Mouse (Mus musculus): ENCODE measurements around the gene Ino80e.
"Not testable (repeated sequence)": the region's sequence is repeated elsewhere in the genome, so short reads cannot be mapped to it uniquely, and the experiment has no call there.

Gene Ino80e

GRCm38 (mm10) chr7:126862147-126862784, at the start of gene Ino80e:
Gene Ino80e (minus strand): TSS chr7:126862377.
- in situ Hi-C loops (cut with MseI, MboI), result no loop called here

DNA sequence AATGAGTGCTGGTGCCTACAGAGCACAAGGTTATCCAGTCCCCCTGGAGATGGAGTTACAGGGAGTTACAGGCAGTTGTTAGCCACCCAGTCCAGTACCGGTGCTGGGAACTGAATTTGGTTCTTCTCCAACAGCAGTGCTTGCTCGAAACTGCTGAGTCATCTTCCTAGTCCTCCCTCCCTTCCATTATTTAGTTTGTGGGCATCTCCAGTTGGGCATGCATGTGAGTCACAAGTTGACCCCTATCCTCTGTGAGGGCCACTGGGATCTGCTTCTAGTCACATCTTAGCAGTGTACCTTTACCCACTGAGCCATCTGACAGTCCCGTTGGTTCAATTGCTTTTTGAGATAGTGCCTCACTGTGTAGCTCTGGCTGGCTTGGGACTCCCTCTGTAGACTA, 43.4 kb upstream of the Ino80e start:
- in situ Hi-C loops (cut with MseI, MboI), result no loop called here

DNA sequence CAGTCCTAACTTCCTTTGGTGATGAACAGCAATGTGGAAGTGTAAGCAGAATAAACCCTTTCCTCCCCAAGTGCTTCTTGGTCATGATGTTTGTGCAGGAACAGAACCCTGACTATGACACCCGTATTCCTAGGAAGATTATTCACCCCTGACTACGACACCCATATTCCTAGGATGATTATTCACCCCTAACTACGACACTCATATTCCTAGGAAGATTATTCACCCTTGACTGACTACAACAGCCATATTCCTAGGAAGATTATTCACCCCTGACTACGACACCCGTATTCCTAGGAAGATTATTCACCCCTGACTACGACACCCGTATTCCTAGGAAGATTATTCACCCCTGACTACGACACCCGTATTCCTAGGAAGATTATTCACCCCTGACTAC, 37.6 kb upstream of the Ino80e start:
- in situ Hi-C loops (cut with MseI, MboI), result not testable (repeated sequence)

- in situ Hi-C loops (cut with MseI, MboI), result no loop called here
These were observed 36.2 kb upstream of the Ino80e start for GRCm38 (mm10) chr7:126898102-126898990.

- in situ Hi-C loops (cut with MseI, MboI), result no loop called here
These were observed 35.4 kb upstream of the Ino80e start for GRCm38 (mm10) chr7:126897390-126898101.

DNA sequence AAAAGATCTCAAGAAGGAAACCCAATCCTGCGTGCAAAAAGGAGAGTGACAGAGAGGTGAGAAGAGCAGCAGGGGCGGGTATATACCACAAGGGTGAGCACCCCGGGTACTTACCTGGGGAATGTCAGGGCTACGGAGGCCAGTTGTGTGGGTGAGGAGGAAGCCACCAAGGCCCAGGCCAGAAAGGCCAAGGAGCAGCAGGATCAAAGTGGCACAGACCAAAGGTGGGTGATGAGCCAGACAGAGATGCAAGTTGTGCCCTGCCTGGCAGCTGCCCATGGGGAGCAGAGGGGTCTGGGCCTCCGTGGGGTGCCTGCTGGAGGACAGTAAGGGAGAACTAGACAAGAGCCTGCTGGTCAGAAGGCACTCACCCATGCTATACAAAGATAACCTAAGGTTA, 34.7 kb upstream of the Ino80e start:
- in situ Hi-C loops (cut with MseI, MboI), result no loop called here

DNA sequence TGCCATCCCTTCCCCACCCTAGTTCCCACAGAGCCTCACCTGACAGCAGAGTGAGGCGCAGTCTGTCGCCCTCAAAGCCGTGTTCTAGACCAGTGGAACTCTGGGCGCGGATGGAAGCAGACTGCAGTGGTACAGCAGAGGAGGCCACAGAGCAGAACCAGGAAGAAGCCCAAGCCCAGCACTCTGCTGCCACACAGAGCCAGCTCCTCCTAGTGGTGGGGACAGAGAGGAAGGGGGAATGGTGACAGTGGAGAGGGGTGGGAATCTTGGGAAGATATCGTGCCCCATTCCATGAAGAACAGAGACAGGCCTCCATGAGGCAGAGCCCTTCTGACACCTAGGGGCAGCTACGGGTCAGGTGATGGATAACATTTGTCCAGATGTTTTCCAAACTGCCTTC, 26.7 kb upstream of the Ino80e start:
- in situ Hi-C loops (cut with MseI, MboI), result no loop called here

DNA sequence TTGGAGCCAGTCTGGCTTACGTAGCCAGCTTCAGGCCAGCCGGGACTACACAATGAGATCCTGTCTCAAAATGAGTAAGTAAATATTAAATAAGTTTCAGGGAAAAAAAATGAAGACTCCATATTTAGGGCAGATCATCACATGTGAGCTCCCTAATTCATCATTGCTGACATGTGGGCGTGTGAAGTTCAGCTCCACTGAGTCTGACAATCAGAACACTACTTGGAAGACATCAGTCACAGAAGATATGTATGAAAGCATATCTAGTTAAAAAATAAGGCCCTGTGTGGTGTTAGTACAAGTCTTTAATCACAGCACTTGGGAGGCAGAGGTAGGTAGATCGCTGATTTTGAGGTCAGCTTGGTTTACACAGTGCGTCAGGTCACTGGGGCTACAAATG, 25.1 kb upstream of the Ino80e start:
- in situ Hi-C loops (cut with MseI, MboI), result no loop called here

- in situ Hi-C loops (cut with MseI, MboI), result no loop called here
These were observed 22.3 kb upstream of the Ino80e start, which contains the start of gene Taok2 for GRCm38 (mm10) chr7:126884286-126885164. Gene Taok2 (minus strand): TSS chr7:126884703.

- in situ Hi-C loops (cut with MseI, MboI), result no loop called here
These were observed 21.6 kb upstream of the Ino80e start for GRCm38 (mm10) chr7:126883731-126884181.

GRCm38 (mm10) chr7:126881040-126881439, 18.9 kb upstream of the Ino80e start:
- in situ Hi-C loops (cut with MseI, MboI), result no loop called here

DNA sequence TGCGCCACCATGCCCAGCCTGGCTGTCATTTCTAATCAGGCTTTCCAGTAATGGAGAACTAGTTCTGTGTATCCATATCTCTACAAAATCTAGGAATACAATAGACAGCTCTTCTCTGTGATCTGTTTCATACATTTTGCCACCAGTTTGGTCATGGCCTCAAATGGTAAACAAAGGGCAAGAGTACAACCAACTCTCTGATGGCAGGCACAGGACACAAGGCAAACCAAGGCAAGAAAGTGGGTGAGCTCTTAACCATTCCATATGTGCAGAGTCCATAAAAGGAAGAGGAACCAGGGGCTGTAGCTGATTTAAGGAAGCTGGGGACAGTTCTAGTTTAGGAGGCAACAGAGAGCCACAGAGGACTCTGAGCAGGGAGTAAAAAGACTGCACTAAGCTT, 15.1 kb upstream of the Ino80e start:
- in situ Hi-C loops (cut with MseI, MboI), result no loop called here

- in situ Hi-C loops (cut with MseI, MboI), result no loop called here
These were observed 8.3 kb upstream of the Ino80e start for GRCm38 (mm10) chr7:126870520-126870891.

GRCm38 (mm10) chr7:126869780-126870519, 7.8 kb upstream of the Ino80e start:
- in situ Hi-C loops (cut with MseI, MboI), result no loop called here

DNA sequence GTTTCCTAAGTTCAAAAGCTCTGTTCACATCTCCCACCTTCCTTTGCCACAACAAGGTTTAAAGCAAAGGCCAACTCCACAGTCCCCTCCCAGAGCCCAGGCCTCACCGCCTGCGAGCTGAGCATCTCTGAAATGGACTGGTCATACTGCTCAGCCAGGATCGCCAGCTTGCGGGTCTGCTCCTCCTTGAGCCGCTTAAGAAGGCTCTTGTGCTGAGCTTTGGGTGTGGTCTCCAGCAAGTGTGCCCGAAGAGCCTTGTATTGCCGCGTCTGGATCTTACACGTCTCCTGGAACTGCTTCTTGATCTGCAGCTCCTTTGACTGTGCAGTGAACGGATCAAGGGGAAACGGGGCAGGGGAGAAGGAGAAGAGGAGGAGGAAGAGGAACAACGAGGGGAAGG, 5.8 kb upstream of the Ino80e start:
- in situ Hi-C loops (cut with MseI, MboI), result no loop called here

DNA sequence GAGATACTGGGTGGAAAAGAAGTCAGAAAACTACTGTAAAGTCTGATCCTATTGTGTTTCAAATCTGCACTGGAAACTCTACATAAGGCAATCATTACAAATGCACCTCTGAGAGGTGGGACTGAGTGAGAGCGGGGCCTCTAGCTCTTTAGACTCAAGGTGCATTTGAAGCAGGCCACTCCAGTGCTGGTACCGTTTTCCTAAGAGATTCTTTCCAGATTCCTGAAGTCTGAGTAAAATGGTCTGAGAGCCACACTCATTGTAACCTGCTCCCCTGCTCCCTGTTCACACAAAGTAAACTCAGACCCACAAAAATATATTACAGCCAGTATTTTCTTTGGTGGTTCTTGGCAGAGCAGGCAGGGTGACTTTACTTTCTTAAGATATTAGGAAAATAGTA, 5.4 kb upstream of the Ino80e start:
- in situ Hi-C loops (cut with MseI, MboI), result no loop called here

- in situ Hi-C loops (cut with MseI, MboI), result no loop called here
These were observed 1.6 kb upstream of the Ino80e start for GRCm38 (mm10) chr7:126863791-126864190.

DNA sequence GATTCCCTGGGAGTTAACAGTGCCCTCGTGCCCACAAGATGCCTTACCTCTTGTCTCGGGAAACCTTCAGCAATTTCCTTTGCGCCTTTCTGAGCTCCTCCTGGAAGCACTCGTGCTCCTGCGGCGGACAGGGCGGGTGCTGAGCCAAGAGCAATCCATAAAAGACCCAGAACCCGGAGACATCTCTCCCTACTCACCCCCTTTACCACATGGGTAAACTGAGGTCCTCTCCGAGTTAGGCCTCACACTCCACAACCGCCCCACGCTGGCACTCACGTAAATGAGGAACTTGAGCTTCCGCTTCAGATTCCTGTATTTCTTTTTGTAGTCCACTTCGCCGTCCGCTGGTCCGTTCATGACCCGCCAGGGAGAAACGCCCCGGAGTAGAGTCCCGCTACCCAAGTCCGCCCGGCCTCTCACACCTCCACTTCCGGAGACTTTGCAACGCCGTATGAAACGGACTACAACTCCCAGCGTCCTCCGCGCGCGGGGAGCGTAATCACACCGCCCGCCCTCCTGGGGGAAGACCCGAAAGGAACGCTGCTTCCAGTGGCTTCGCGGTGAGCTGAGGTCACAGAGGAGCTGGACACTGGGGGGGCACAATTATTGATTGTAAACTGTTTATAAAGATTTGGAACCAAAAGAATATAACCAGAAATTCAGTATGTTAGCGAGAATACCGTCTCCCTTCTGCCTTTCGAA, 597 bp downstream of the Ino80e start, which contains the start of gene Hirip3:
TSS of gene Hirip3 (plus strand) at position 544 of the 702 bp plus-strand sequence.
- in situ Hi-C loops (cut with MseI, MboI), result no loop called here

DNA sequence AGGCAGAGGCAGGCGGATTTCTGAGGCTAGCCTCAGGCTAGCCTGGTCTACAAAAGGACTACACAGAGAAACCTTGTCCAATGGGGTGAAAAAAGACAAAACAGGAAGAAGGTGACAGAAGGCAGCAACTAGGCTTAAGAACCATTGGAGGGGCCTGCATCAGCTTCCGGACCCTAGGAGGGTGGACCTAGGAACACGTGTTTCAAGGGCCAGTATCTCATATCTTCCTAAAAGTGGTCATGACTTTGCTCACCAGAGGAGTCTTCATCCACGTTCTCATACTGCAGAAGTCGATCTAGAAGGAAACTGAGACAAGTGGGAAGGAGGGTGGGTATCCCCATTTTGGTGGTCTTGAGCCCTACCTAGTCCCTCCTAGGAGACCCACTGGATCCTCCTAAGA, 1.2 kb downstream of the Ino80e start:
- in situ Hi-C loops (cut with MseI, MboI), result no loop called here

Data from mouse trophoblast stem cell (cell line).